Mouse (Mus musculus) layer of hippocampus, postnatal 14 days (tissue): ENCODE data around the gene Dbndd2. TPM values are rescaled to one million over a fixed set of nuclear protein-coding genes. Genes with fewer than 3 reads are reported as not detected.

ENCODE experiments used
- DNase-seq, 2 experiments: peaks; one replicate each; pipeline ENCODE4 v3.0.0; 2021 to 2022; ENCODE audit warnings: low spot score in 2 of 2, mixed read lengths in 1 of 2
- total RNA-seq, 2 experiments: library from RNA; stranded (reverse); gene quantifications; 2 replicates each; pipeline ENCODE4 v1.2.3; 2021

The Dbndd2 gene
- total RNA-seq, 2 experiments from 2014 or later: 87.6 to 88.0 TPM

DNA sequence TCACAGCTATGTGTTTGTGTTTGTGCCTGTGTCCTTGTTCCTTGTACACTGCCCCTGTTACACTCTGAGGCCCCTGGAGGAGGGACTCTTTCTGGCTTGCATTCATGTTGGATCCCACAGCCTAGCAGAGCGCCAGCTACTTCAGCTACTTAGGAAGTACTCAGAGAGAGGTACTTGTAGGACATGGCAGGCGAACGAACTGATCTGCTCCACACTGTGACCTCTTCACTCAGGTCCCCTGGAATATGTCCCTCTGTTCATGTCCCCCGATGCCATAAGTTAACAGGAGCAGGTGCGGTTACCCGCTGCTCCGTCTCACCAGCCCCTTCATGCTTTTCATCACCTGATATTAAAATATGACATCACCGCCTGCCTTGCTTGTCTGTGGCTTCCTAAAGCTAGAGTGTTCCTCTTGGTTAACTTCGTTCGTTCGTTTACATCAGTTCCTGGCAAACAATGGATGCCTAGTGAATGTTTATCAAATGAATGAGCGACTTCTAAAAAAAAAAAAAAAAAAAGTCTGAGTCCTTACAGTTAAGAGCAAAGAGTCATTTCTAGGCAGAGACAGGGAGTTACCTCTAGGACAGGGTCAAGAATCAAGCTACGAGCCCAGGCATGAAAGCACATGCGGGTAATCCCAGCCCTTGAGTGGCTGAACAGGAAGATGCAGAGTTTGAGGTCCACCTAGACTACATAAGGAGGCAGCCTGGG lies 32.7 kb upstream of the Dbndd2 start:
- no peak for DNase-seq

DNA sequence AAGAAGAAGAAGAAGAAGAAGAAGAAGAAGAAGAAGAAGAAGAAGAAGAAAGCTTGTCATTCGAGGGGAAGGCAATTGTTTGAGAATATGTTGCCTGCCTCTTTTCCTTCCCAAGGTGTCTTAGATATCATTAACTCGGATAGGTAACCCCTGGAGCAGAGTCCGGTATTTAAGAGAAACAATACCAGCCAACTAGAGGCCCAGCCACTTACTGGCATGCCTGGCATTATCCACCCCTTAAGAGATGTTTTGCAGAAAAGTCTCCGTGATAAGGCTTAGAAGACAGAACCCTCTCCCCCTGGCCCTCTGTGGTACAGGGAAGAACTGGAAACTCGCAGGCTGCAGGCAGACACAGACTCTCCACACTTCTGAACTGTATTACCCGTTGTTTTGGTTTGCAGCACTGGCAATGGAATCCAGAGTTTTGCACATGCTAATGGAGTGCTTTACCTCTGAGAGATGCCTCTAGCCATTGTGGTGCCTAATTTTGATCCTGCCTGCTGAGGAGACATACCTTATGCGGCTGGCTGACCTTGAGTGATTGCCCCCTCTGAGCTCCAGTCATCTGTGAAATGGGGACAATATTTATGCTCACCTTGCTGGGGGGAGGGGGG lies 31.9 kb upstream of the Dbndd2 start:
- DNase-seq: no peak

DNA sequence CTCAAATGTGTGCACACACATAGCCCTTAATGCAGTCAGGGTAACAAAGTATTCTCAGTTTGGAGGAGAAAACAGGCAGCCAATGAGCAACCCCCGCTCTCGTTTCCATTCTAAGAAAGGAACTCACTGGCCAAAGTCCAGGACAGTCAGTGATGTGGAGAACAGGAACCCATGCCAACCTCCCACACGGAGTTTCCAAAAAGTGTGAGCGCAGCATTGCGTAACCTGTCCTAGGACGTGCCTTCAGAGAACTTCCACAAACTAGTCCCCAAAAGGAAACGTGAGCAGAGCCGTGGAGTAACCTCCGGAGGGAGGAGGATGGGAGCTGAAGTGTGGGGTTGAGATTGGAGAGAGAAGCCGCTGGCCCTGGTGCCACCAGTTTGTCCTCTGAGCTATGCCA lies 31.1 kb upstream of the Dbndd2 start:
- DNase-seq: peak in 1 of 2 experiments; percentile 54

- no peak for DNase-seq
These were observed 30.3 kb upstream of the Dbndd2 start for GRCm38 (mm10) chr2:164455421-164456190.

DNA sequence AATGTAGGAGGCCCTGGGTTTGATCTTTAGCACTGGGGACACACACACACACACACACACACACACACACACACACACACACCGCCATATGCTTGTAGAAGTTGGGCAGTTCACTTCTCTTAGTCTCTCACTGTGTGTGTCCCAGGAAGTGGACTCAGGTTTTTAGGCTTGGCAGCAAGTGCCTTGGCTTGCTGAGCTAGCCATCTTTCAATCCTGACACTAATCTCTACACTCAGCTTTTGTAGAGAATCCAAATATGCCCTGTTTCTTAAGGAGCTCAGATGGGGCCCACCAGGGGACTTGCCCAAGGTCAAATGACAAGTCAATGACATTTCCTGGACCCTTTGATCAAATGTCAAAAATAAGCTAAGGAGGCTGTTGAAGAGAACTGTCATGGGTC lies 29.5 kb upstream of the Dbndd2 start:
- DNase-seq: no peak

DNA sequence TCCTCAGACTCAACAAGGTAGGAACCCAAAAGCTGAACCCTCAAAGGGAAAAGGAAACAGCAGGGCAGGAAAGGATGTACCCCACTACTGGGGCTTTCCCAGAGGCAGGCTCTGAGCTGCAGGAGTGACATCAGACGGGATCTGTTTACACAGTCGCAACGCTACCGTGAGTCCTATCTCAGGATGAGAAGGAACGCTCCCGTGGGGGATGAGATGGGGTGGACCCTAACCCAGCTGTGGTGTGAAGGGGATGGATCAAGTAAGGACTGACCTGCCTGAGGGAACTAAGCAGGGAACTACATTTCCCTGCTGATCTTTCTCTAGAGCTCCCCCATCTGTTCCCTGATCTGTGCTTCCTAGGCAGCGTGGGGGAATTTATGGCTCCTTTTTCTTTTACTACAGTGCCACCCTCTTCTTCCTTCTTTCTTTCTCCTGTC lies 29.0 kb upstream of the Dbndd2 start, which contains the start of gene Sys1:
Sys1 (plus strand) TSS at position 101 of the 437 bp plus-strand sequence.
- peak; percentile 41 to 59 for DNase-seq

GRCm38 (mm10) chr2:164457942-164458341 lies 28.0 kb upstream of the Dbndd2 start:
- DNase-seq: no peak

- no peak for DNase-seq
These were observed 27.4 kb upstream of the Dbndd2 start for GRCm38 (mm10) chr2:164458535-164458934.

GRCm38 (mm10) chr2:164460745-164461551 lies 25.0 kb upstream of the Dbndd2 start, which contains the start of gene Gm20458:
TSS of gene Gm20458 (plus strand) at chr2:164460967.
- DNase-seq: peak; percentile 95 to 99

GRCm38 (mm10) chr2:164465161-164465560 lies 20.7 kb upstream of the Dbndd2 start:
- no peak for DNase-seq

- DNase-seq: no peak
These were observed 19.1 kb upstream of the Dbndd2 start for GRCm38 (mm10) chr2:164466787-164467186.

DNA sequence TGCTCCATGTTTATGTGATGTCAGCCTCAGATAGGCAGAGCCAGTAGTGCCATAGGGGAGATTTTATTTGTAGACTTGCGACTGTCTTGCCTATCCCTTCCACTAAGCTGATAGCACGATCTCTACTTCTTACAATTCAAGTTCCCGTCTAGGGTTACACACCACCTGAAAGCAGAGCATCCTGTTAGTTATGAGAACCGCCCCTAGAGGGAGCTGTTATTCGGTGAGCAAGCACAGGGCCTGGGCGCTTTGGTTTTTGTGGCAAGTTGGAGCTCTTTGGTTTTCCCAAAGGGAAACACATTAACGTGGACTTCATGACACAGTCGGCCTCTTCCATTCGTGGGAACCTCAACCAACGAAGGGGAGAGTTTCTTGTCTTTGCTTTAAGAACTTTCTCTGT lies 15.7 kb upstream of the Dbndd2 start:
- peak in 1 of 2 experiments; percentile 67 for DNase-seq

DNA sequence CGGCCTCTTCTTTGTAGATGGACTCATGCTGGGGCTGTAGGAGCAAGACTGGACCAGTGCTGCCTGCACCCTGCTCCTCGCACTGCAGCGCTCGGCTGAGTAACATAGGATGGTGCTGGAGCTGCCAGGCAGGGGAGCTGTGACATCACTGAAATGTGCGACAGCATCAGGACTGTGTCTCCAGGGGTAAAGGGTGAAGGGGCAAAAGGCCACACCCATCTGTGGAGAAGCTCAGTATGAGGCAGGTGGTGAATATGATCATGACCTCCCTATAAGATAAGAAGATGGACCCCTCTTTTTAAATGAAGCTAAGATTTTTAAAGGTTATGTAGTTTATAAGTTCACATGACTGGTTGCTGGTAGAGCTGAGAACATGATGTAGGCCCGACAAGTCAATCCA lies 12.3 kb upstream of the Dbndd2 start, which contains the start of gene Trp53tg5:
Trp53tg5 (minus strand) TSS at position 101 of the 400 bp plus-strand sequence.
- no peak for DNase-seq

DNA sequence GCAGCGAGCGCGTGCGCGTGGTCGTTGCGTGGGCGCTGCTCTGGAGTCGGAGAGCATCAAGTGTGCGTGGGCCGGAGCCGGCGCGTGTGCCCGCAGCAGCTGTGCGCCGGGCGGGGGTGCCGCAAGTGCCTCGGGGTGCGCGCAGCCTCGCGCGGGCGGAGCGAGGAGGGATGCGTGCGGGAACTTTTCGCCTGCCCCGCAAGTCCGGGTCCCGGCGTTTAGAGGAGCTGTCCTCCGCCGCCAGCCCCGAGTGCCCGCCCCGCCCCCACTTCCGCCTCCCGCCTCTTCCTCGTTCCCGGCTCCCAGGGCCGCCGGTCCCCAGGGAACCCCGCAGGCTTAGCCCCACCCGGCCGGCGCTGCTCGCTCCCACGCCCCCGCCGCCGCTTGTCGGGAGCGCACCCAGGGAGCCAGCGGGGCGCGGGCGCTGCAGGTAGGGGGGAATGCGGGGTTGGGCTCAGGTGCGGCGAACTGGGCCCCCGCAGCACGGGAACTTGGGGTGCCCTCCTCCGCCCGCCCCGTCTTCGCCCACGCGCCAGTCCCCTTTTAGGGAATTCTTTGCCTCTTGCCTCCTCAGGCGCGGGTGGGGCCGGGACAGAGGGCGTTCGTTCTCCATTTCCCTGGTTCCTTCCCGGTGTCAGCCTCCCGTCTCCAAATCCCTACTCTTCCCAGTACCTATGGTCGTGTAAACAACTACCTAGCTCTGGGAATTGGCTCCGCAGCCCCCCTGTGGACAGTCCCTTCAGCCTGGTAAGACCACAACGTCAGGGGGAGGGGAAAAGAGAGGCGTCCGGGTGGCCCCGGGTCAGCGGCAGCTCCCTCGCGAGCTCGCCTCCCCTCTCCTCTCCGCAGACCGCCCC lies 580 bp downstream of the Dbndd2 start:
- peak; percentile 62 to 73 for DNase-seq

GRCm38 (mm10) chr2:164487115-164487527 lies 1.2 kb downstream of the Dbndd2 start:
- no peak for DNase-seq

DNA sequence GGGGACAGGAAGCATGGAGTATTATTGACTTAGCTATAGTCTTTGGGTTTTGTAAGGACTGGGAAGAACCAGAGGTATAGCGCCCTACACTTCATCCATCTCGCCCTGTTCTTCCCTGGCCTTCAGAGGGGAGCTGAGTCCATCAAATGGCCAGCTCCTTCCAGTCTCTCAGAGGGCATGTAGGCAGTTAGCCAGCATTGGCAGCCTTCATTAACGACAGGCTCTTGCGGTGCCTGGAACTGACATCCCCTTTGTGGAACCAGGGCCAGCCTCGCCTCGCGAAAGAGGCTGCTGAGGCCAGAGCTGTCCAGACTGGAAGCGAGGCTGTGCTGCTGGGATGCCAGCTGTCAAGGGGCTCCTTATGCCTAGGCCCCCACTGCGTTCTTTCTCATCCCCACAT lies 1.9 kb downstream of the Dbndd2 start:
- peak in 1 of 2 experiments; percentile 57 for DNase-seq

GRCm38 (mm10) chr2:164494126-164494525 lies 8.2 kb downstream of the Dbndd2 start:
- no peak for DNase-seq

GRCm38 (mm10) chr2:164496331-164496730 lies 10.4 kb downstream of the Dbndd2 start:
- DNase-seq: no peak

GRCm38 (mm10) chr2:164496847-164497690 lies 11.2 kb downstream of the Dbndd2 start, which contains the start of gene Pigt:
TSS of gene Pigt (plus strand) at chr2:164497520.
- peak; percentile 84 to 90 for DNase-seq
